Mouse (Mus musculus): ENCODE measurements at regions not wholly inside any gene's neighbourhood (a gene's known extent, or its start where the extent isn't known, plus 50 kb on each side); places are given as distances from the start of the nearest gene placed in this dataset.

DNA sequence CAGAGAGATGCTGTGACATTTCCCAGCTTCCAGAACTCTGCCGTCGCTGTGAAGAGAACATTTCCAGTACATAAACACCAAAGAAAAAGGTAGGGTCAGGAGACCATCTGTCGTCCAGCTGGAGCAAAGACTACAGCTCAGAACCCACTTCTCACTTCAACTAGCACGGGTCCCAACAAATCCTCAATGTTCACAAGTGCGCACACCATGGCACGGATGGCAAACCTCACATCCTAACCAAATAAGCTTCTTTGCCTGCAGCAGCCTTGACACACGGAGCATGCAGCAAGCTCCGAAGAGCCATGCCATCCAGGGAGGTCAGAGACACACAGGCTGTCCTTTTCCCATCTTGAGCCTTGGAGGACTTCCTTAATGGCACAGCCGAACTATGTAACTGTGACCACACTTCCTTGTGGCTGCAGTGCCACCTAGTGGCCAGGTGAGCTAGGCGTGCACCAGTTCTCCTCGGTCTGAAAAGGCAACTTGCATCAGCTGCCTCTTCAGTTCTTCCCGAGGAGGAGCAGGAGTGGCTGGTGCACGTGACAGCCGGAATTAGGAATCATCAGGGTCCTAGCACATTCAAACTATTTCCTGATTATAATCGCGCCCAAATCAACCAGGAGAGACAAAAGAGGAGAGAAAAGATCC is 125.4 kb downstream of the Dhx15 start:
- Histone ChIP-seq H3K9ac (replicated peaks) (no peak overlapping the region), H3K9me3 (ENCODE audit: low read length) (no peaks in the 10 kb centered on the region), H3K27me3 (ENCODE audit: insufficient read depth, low read length) (0 out of 2 replicates have a peak, but pooled peaks cover 3% of the 10 kb centered on the region), H3K4me3 (ENCODE audit: low read depth, low read length) (no peak overlapping the region), H3K4me1 (ENCODE audit: insufficient read depth) (no peaks in the 10 kb centered on the region), H3K27ac (ENCODE audit: low read depth) (no peak overlapping the region), H3K4me2 (ENCODE audit: low read depth, low read length) (no peak overlapping the region), H3K36me3 (replicated peaks; ENCODE audit: insufficient read depth, low read length) (no peaks in the 10 kb centered on the region)
- TF ChIP-seq EP300 (IDR thresholded peaks at IDR 0.05; ENCODE audit: low read depth) (no peak), CTCF (IDR thresholded peaks at IDR 0.05; ENCODE audit: low read depth) (peak; percentile 98)
- ATAC-seq (peak; percentile 64), DNase-seq (peak; percentile 85)
- 35% methylated on average over 16 of the region's 16 CpGs for whole genome bisulfite sequencing (ENCODE audit: insufficient replicate concordance)

DNA sequence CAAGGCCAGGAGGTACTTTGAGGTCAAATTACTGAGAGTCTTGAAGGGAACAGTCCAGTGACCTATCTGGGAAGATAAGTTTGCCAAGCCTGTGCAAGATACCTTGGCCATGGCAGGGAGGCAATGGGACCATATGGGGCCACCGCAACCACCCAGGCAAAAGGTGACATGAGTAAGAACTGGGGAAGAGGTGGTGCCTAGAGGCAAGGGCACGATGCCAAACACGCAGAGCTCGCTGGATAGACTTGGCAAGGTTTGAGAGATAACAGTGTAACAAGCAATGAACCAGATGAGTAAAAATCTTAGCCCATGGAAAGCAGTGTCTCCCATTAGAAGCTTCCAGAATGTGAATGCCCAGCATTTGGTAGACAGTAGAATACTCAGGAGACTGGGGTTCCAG is 128.1 kb downstream of the Dhx15 start:
- WGBS (ENCODE audit: insufficient replicate concordance): 65% methylated on average over 4 of the region's 4 CpGs
- TF ChIP-seq CTCF (IDR thresholded peaks at IDR 0.05; ENCODE audit: low read depth) (no peak), EP300 (IDR thresholded peaks at IDR 0.05; ENCODE audit: low read depth) (no peak)
- Histone ChIP-seq H3K9me3 (ENCODE audit: low read length) (no peaks in the 10 kb centered on the region), H3K27me3 (ENCODE audit: insufficient read depth, low read length) (0 out of 2 replicates have a peak, but pooled peaks cover 3% of the 10 kb centered on the region), H3K4me2 (ENCODE audit: low read depth, low read length) (no peak overlapping the region), H3K9ac (replicated peaks) (no peak overlapping the region), H3K27ac (ENCODE audit: low read depth) (no peak overlapping the region), H3K36me3 (replicated peaks; ENCODE audit: insufficient read depth, low read length) (no peaks in the 10 kb centered on the region), H3K4me1 (ENCODE audit: insufficient read depth) (no peaks in the 10 kb centered on the region), H3K4me3 (ENCODE audit: low read depth, low read length) (no peak overlapping the region)
- ATAC-seq (no peak), DNase-seq (no peak)

DNA sequence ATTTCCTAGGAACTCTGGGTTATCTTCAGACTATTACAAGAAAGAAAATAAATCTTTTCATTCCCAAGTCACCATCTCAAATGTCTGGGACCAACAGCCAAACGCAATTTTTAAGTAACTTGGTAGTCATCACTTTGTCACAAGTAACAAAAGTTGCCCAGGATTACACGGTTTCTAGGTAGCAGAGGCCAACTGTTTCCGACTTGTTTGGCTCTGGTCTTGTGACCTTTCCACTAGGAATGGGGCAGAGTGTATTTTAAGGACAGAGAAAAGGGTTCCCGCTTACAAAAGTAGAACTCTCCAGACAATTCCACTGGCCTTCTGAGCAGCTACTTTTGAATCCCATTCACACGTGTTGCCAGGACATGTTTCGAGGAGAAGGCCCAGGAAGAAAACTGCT is 129.1 kb downstream of the Dhx15 start:
- no peak for ATAC-seq
- Histone ChIP-seq H3K27me3 (ENCODE audit: insufficient read depth, low read length) (0 out of 2 replicates have a peak, but pooled peaks cover 3% of the 10 kb centered on the region), H3K9me3 (ENCODE audit: low read length) (no peaks in the 10 kb centered on the region), H3K4me2 (ENCODE audit: low read depth, low read length) (no peak overlapping the region), H3K9ac (replicated peaks) (no peak overlapping the region), H3K36me3 (replicated peaks; ENCODE audit: insufficient read depth, low read length) (no peaks in the 10 kb centered on the region), H3K4me3 (ENCODE audit: low read depth, low read length) (no peak overlapping the region), H3K27ac (ENCODE audit: low read depth) (no peak overlapping the region), H3K4me1 (ENCODE audit: insufficient read depth) (no peaks in the 10 kb centered on the region)
- no peak for DNase-seq
- TF ChIP-seq EP300 (IDR thresholded peaks at IDR 0.05; ENCODE audit: low read depth): no peak
- no peak for TF ChIP-seq CTCF (IDR thresholded peaks at IDR 0.05; ENCODE audit: low read depth)
- 77% methylated on average over 6 of the region's 6 CpGs for WGBS (ENCODE audit: insufficient replicate concordance)

DNA sequence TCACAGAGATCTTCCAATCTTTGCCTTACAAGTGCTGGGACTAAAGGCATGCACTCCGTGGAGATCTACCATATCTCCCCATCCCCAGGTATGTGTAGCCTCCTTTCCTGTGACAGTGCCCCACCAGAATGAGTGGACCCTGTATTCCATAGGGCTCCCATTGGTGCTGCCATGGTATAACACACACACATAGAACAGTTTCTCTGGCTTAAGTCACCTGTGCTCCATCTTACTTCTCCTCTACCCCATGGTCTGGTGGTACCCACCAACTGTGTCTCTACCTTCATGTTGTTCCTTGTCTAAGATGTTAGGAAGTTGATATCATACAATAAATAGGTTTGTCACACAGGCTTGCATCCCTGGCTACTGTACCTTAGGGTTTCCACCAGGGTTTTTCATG is 133.1 kb downstream of the Dhx15 start:
- H3K4me3 ChIP-seq (ENCODE audit: low read depth, low read length): no peak overlapping the region
- no peaks in the 10 kb centered on the region for H3K4me1 ChIP-seq (ENCODE audit: insufficient read depth)
- no peaks in the 10 kb centered on the region for H3K36me3 ChIP-seq (replicated peaks; ENCODE audit: insufficient read depth, low read length)
- WGBS (ENCODE audit: insufficient replicate concordance): 52% methylated on average over 1 of the region's 1 CpGs
- DNase-seq (no peak), ATAC-seq (no peak)
- H3K9me3 ChIP-seq (ENCODE audit: low read length): no peaks in the 10 kb centered on the region
- no peak overlapping the region for H3K27ac ChIP-seq (ENCODE audit: low read depth)
- no peaks in the 10 kb centered on the region for H3K27me3 ChIP-seq (ENCODE audit: insufficient read depth, low read length)
- no peak overlapping the region for H3K4me2 ChIP-seq (ENCODE audit: low read depth, low read length)
- H3K9ac ChIP-seq (replicated peaks): no peak overlapping the region
- TF ChIP-seq EP300 (IDR thresholded peaks at IDR 0.05; ENCODE audit: low read depth): no peak
- no peak for TF ChIP-seq CTCF (IDR thresholded peaks at IDR 0.05; ENCODE audit: low read depth)

DNA sequence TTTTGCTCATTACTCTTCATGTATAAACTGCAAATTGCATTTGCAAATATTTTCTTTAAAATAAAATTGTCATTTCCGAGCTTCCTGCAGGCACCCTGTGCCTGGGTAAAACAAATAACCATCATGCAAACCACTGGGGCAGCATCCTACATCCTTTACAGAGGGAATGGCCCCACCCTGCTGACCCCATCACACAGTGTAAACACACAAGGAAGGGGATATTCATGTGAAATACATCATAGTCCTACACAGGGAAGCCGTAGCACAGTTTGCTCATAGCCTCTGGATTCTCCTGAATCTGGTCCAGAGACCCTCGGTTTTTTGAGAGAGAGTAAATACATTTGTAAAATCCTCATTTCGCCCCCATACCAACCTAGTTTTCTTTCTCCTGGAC is 138.2 kb downstream of the Dhx15 start:
- no peak for DNase-seq
- no peaks in the 10 kb centered on the region for H3K27me3 ChIP-seq (ENCODE audit: insufficient read depth, low read length)
- H3K9me3 ChIP-seq (ENCODE audit: low read length): no peaks in the 10 kb centered on the region
- H3K36me3 ChIP-seq (replicated peaks; ENCODE audit: insufficient read depth, low read length): no peaks in the 10 kb centered on the region
- H3K4me1 ChIP-seq (ENCODE audit: insufficient read depth): no peaks in the 10 kb centered on the region
- no peak overlapping the region for H3K27ac ChIP-seq (ENCODE audit: low read depth)
- no peak overlapping the region for H3K9ac ChIP-seq (replicated peaks)
- no peak overlapping the region for H3K4me2 ChIP-seq (ENCODE audit: low read depth, low read length)
- WGBS (ENCODE audit: insufficient replicate concordance): 71% methylated on average over 4 of the region's 4 CpGs
- H3K4me3 ChIP-seq (ENCODE audit: low read depth, low read length): no peak overlapping the region
- TF ChIP-seq CTCF (IDR thresholded peaks at IDR 0.05; ENCODE audit: low read depth): no peak
- TF ChIP-seq EP300 (IDR thresholded peaks at IDR 0.05; ENCODE audit: low read depth): no peak
- ATAC-seq: no peak

DNA sequence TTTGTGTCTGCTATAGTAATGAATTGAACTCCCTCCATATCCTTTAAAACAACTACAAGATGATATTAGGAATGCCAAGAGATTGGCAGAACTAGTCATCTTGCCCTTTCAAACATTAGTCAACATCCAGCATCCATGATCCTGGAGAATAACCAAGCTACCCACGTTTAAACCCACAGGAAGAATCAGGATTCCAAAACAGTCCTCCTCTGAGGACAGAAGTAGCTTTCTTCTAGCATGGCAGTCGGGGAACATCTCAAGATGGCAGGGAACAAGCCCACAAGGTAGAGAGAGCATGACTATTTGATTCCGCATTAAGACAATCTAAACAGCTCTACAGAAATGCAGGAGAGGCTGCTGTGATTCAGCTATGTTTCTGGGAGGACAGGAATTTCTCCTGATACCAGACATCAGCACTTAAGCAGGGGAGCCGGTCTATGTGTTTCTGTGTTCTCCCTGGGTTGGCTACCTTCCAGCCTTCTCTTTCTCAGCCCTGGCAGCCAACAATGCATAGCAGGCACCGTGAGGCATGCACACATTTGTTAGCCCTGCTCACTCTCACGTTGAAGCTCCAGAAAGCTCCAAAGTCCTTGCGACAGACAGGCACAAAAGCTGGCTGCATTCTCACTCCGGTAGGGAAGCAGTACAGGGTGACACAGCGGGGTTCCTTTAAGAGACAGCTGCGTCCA is 138.8 kb downstream of the Dhx15 start:
- no peaks in the 10 kb centered on the region for H3K27me3 ChIP-seq (ENCODE audit: insufficient read depth, low read length)
- ATAC-seq: no peak
- no peak overlapping the region for H3K4me2 ChIP-seq (ENCODE audit: low read depth, low read length)
- 61% methylated on average over 10 of the region's 10 CpGs for WGBS (ENCODE audit: insufficient replicate concordance)
- no peak overlapping the region for H3K27ac ChIP-seq (ENCODE audit: low read depth)
- TF ChIP-seq EP300 (IDR thresholded peaks at IDR 0.05; ENCODE audit: low read depth) (no peak), CTCF (IDR thresholded peaks at IDR 0.05; ENCODE audit: low read depth) (no peak)
- no peak overlapping the region for H3K9ac ChIP-seq (replicated peaks)
- H3K9me3 ChIP-seq (ENCODE audit: low read length): no peaks in the 10 kb centered on the region
- no peaks in the 10 kb centered on the region for H3K36me3 ChIP-seq (replicated peaks; ENCODE audit: insufficient read depth, low read length)
- H3K4me3 ChIP-seq (ENCODE audit: low read depth, low read length): no peak overlapping the region
- DNase-seq: no peak
- H3K4me1 ChIP-seq (ENCODE audit: insufficient read depth): no peaks in the 10 kb centered on the region
